Mouse (Mus musculus) CH12.LX (cell line): ENCODE measurements at regions not wholly inside any gene's neighbourhood (a gene's known extent, or its start where the extent isn't known, plus 50 kb on each side); places are given as distances from the start of the nearest gene placed in this dataset.

Experiments used
- DNase-seq: peaks from one replicate; pipeline ENCODE4 v3.0.0-alpha.2; 2013; ENCODE audit errors: extremely low read depth
- H3K27ac ChIP-seq: 2 replicates; pipeline ENCODE4 v1.5.1; 2012; ENCODE audit warnings: low read depth, mild to moderate bottlenecking, control low read depth, moderate library complexity; ENCODE audit not compliant: insufficient read depth
- H3K27me3 ChIP-seq: replicated peaks from 2 replicates; pipeline ENCODE3; 2012; ENCODE audit warnings: inconsistent platforms
- H3K36me3 ChIP-seq, 2 experiments: replicated peaks in 1 of 2; 2 replicates each; pipeline versions ENCODE3 to v1.6.1; 2012; ENCODE audit warnings: inconsistent platforms in 1 of 2, low read length in 1 of 2, mild to moderate bottlenecking in 1 of 2, mixed read lengths in 1 of 2, moderate library complexity in 1 of 2; ENCODE audit not compliant: control insufficient read depth in 1 of 2, insufficient read depth in 1 of 2
- H3K4me1 ChIP-seq, 2 experiments: 2 replicates each; pipeline ENCODE4 v1.6.1; 2012; ENCODE audit warnings: inconsistent platforms in 1 of 2, moderate library complexity in 1 of 2; ENCODE audit not compliant: insufficient read depth in 2 of 2, control insufficient read depth in 1 of 2
- H3K4me2 ChIP-seq: 2 replicates; pipeline ENCODE4 v1.6.1; 2012; ENCODE audit warnings: low read depth, mild to moderate bottlenecking, control low read depth; ENCODE audit not compliant: poor library complexity, insufficient read depth, severe bottlenecking
- H3K4me3 ChIP-seq, 3 experiments: fragments of 150-350 bp in 1 of 3; sonication (generic) in 1 of 3; replicated peaks in 1 of 3; 2 replicates each; pipeline versions ENCODE3 to v1.5.1; 2011 to 2012; ENCODE audit warnings: low read depth in 2 of 3, low read length in 2 of 3, mild to moderate bottlenecking in 2 of 3, moderate library complexity in 2 of 3, control low read depth in 1 of 3, improper control_type of control experiment in 1 of 3, inconsistent platforms in 1 of 3, mixed read lengths in 1 of 3; ENCODE audit not compliant: poor library complexity in 1 of 3
- H3K79me2 ChIP-seq: replicated peaks from 2 replicates; pipeline ENCODE4 v1.6.1; 2012; ENCODE audit warnings: mild to moderate bottlenecking, moderate library complexity; ENCODE audit not compliant: control insufficient read depth, poor library complexity, insufficient read depth, severe bottlenecking; ENCODE audit errors: extremely low read depth
- H3K9ac ChIP-seq: 2 replicates; pipeline ENCODE4 v1.6.1; 2012; ENCODE audit warnings: low read depth, mild to moderate bottlenecking, control low read depth, moderate library complexity; ENCODE audit not compliant: insufficient read depth
- H3K9me3 ChIP-seq: replicated peaks from 2 replicates; pipeline ENCODE3; 2012; ENCODE audit warnings: low read length, inconsistent platforms, mixed read lengths
- CHD2 ChIP-seq: IDR thresholded peaks from 2 replicates; pipeline ENCODE4 v1.6.1; 2011; ENCODE audit warnings: low read length, improper control_type of control experiment
- EP300 ChIP-seq: IDR thresholded peaks from 2 replicates; pipeline ENCODE4 v1.6.1; 2011; ENCODE audit warnings: low read length, improper control_type of control experiment
- GABPA ChIP-seq: IDR thresholded peaks from 2 replicates; pipeline ENCODE4 v1.6.1; 2012; ENCODE audit warnings: low read depth, low read length, improper control_type of control experiment, inconsistent platforms; ENCODE audit not compliant: insufficient replicate concordance
- HCFC1 ChIP-seq: IDR thresholded peaks from 2 replicates; pipeline ENCODE4 v1.6.1; 2012; ENCODE audit warnings: low read depth, mild to moderate bottlenecking, inconsistent platforms, low read length, improper control_type of control experiment
- IRF4 ChIP-seq: IDR thresholded peaks from 2 replicates; pipeline ENCODE4 v1.6.1; 2014; ENCODE audit warnings: low read depth, mild to moderate bottlenecking, inconsistent platforms, low read length, improper control_type of control experiment
- JUN ChIP-seq: IDR thresholded peaks from 2 replicates; pipeline ENCODE4 v1.6.1; 2011; ENCODE audit warnings: low read depth, mild to moderate bottlenecking, low read length, improper control_type of control experiment, moderate library complexity; ENCODE audit not compliant: insufficient read depth
- JUND ChIP-seq: conservative IDR thresholded peaks from 2 replicates; pipeline ENCODE4 v1.6.1; 2011; ENCODE audit warnings: low read depth, low read length, improper control_type of control experiment
- KAT2A ChIP-seq: IDR thresholded peaks from 2 replicates; pipeline ENCODE4 v1.6.1; 2012; ENCODE audit warnings: low read length, improper control_type of control experiment, inconsistent platforms; ENCODE audit not compliant: insufficient replicate concordance
- MAFK ChIP-seq: IDR thresholded peaks from 2 replicates; pipeline ENCODE4 v1.6.1; 2011; ENCODE audit warnings: low read length, improper control_type of control experiment; ENCODE audit not compliant: insufficient replicate concordance
- MAX ChIP-seq: IDR thresholded peaks from 2 replicates; pipeline ENCODE4 v1.6.1; 2011; ENCODE audit warnings: low read length, improper control_type of control experiment
- MAZ ChIP-seq: IDR thresholded peaks from 2 replicates; pipeline ENCODE4 v1.6.1; 2012; ENCODE audit warnings: low read depth, mild to moderate bottlenecking, inconsistent platforms, low read length, improper control_type of control experiment, moderate library complexity
- MYC ChIP-seq: IDR thresholded peaks from 2 replicates; pipeline ENCODE4 v1.6.1; 2011; ENCODE audit warnings: low read depth, mild to moderate bottlenecking, improper control_type of control experiment, low read length
- NRF1 ChIP-seq: IDR thresholded peaks from 2 replicates; pipeline ENCODE4 v1.6.1; 2014; ENCODE audit warnings: low read depth, mild to moderate bottlenecking, inconsistent platforms, low read length, improper control_type of control experiment, moderate library complexity
- PAX5 ChIP-seq: IDR thresholded peaks from 2 replicates; pipeline ENCODE4 v1.6.1; 2012; ENCODE audit warnings: low read length, inconsistent platforms, mixed read lengths
- POLR2AphosphoS2 ChIP-seq: IDR thresholded peaks from 2 replicates; pipeline ENCODE4 v1.6.1; 2011; ENCODE audit warnings: low read depth, low read length, improper control_type of control experiment
- RAD21 ChIP-seq: IDR thresholded peaks from 2 replicates; pipeline ENCODE4 v1.6.1; 2011; ENCODE audit warnings: low read depth, mild to moderate bottlenecking, low read length, improper control_type of control experiment, moderate library complexity
- SIN3A ChIP-seq: IDR thresholded peaks from 2 replicates; pipeline ENCODE4 v1.6.1; 2012; ENCODE audit warnings: low read length, improper control_type of control experiment, inconsistent platforms
- TBP ChIP-seq: conservative IDR thresholded peaks from 2 replicates; pipeline ENCODE4 v1.6.1; 2011; ENCODE audit warnings: low read depth, low read length, improper control_type of control experiment
- TCF12 ChIP-seq: IDR thresholded peaks from 2 replicates; pipeline ENCODE4 v1.6.1; 2014; ENCODE audit warnings: low read depth, mild to moderate bottlenecking, inconsistent platforms, low read length, improper control_type of control experiment
- ZC3H11A ChIP-seq: IDR thresholded peaks from 2 replicates; pipeline ENCODE4 v1.6.1; 2012; ENCODE audit warnings: low read depth, mild to moderate bottlenecking, inconsistent platforms, low read length, improper control_type of control experiment
- ZMIZ1 ChIP-seq: IDR thresholded peaks from 2 replicates; pipeline ENCODE4 v1.6.1; 2012; ENCODE audit warnings: low read depth, mild to moderate bottlenecking, inconsistent platforms, low read length, improper control_type of control experiment
- dilution Hi-C: fragments of 300-500 bp; cut with MboI; formaldehyde crosslinking; loops from 2 replicates; pipeline ENCODE4 v1.14.3; 2020; ENCODE audit warnings: low sequenced_read_pairs; ENCODE audit not compliant: extremely low pct_unique_long_range_greater_than_20kb, extremely low pct_ligation_motif_present
- in situ Hi-C: fragments of 300-500 bp; cut with MboI; formaldehyde crosslinking; loops from 3 replicates; pipeline ENCODE4 v1.14.3; 2019; ENCODE audit warnings: low sequenced_read_pairs, low pct_ligation_motif_present, low pct_unique_long_range_greater_than_20kb, mixed read lengths

DNA sequence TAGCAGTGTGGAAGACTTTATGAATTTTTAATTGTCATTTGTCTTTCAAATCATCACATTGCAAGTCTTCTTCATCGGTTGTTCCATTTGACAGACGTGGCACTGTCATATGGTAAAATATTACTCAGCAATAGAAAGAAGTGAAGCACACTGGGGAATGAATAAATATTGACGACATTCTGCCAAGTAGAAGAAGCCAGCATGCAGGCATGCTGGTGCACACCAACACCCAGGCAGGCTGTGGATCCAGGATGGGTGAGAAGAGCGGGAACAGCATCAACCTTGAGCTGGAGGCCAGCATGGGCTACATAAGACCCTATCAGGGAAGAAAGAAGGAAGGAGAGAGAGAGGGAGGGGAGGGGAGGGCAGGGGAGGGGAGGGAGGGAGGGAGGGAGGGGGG is 103.6 kb upstream of the Lmo4 start:
- no peak overlapping the region for H3K9ac ChIP-seq
- H3K27ac ChIP-seq, result no peak overlapping the region
- in situ Hi-C loops, result no loop called here
- dilution Hi-C loops, result no loop called here
- no peak overlapping the region for H3K4me3 ChIP-seq
- no peaks in the 10 kb centered on the region for H3K36me3 ChIP-seq
- no peak for DNase-seq
- TF ChIP-seq SIN3A (no peak), POLR2AphosphoS2 (no peak), TCF12 (no peak), MYC (no peak), CHD2 (no peak), MAFK (no peak), TBP (no peak), PAX5 (no peak), KAT2A (no peak), EP300 (no peak), GABPA (no peak), JUND (no peak), JUN (no peak), ZC3H11A (no peak), MAZ (no peak)
- no peak overlapping the region for H3K4me2 ChIP-seq
- peaks cover 23 to 24% of the 10 kb centered on the region in 2 experiments for H3K4me1 ChIP-seq
- H3K79me2 ChIP-seq, result no peaks in the 10 kb centered on the region
- H3K9me3 ChIP-seq, result no peaks in the 10 kb centered on the region
- H3K27me3 ChIP-seq, result no peaks in the 10 kb centered on the region

DNA sequence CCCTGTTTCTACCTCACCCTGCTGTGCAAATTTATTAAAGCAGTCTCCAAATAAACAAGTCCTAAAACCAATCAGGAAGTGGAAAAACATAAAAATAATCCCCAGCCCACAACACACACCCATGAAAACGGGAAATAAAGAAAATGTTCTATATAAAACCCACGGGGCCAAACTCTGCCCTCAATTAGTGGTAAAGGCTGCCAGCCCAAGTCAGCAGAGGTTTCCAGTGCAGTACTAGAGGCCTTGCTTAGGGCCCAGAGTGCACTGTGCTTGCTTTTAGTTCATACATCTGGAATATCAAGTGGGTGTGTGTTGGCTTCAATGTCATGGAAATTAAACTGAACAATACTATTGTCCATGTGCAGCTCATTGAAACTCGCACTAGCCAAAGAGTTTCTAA is 102.5 kb upstream of the Lmo4 start:
- H3K4me2 ChIP-seq, result no peak overlapping the region
- H3K36me3 ChIP-seq, result no peaks in the 10 kb centered on the region
- no peaks in the 10 kb centered on the region for H3K27me3 ChIP-seq
- DNase-seq, result no peak
- TF ChIP-seq ZMIZ1 (no peak), HCFC1 (no peak), MAZ (no peak), POLR2AphosphoS2 (no peak), IRF4 (no peak), MAX (no peak), RAD21 (no peak), KAT2A (no peak), TBP (no peak), NRF1 (no peak)
- dilution Hi-C loops (no loop called here), in situ Hi-C loops (no loop called here)
- H3K27ac ChIP-seq, result no peak overlapping the region
- H3K9me3 ChIP-seq, result no peaks in the 10 kb centered on the region
- no peaks in the 10 kb centered on the region for H3K79me2 ChIP-seq
- no peak overlapping the region for H3K4me3 ChIP-seq
- no peak overlapping the region for H3K9ac ChIP-seq
- H3K4me1 ChIP-seq, result peaks cover 22 to 23% of the 10 kb centered on the region in 2 experiments
